Mouse (Mus musculus) 3134 (cell line): ENCODE data around the gene Gm3573.
"Not testable (repeated sequence)": the region's sequence is repeated elsewhere in the genome, so short reads cannot be mapped to it uniquely, and the experiment has no call there.

ENCODE experiments used
- DNase-seq: peaks from one replicate; pipeline ENCODE4 v3.0.0-alpha.2; 2011; ENCODE audit warnings: low spot score; ENCODE audit not compliant: insufficient read length; ENCODE audit errors: extremely low read depth

Gene Gm3573

GRCm38 (mm10) chr14:42190691-42191090 lies at the start of gene Gm3573:
TSS of gene Gm3573 (minus strand) at chr14:42190791.
- DNase-seq, result not testable (repeated sequence)

- not testable (repeated sequence) for DNase-seq
Measured at GRCm38 (mm10) chr14:42216766-42217537, 26.4 kb upstream of the Gm3573 start.

GRCm38 (mm10) chr14:42183936-42184335 lies 6.7 kb downstream of the Gm3573 start:
- not testable (repeated sequence) for DNase-seq

- DNase-seq, result not testable (repeated sequence)
Measured at GRCm38 (mm10) chr14:42162522-42162921, 28.1 kb downstream of the Gm3573 start, which contains the start of gene Gm17027. TSS of gene Gm17027 (minus strand) at chr14:42162622.
